Mouse (Mus musculus) testis, adult 2 months (tissue): ENCODE measurements around the gene Cga. TPM values are rescaled to one million over a fixed set of nuclear protein-coding genes. Genes with fewer than 3 reads are reported as not detected.

Experiments
- H3K27ac ChIP-seq: fragments of 200-500 bp; 2 replicates; pipeline ENCODE4 v1.5.1; 2012; ENCODE audit warnings: low read depth, low read length; ENCODE audit not compliant: control insufficient read depth, insufficient read depth
- H3K27me3 ChIP-seq: fragments of 200-500 bp; 2 replicates; pipeline ENCODE4 v1.6.1; 2012; ENCODE audit warnings: mild to moderate bottlenecking, low read length, moderate library complexity; ENCODE audit not compliant: control insufficient read depth, insufficient read depth
- H3K36me3 ChIP-seq: fragments of 200-500 bp; 2 replicates; pipeline ENCODE4 v1.6.1; 2012; ENCODE audit warnings: mild to moderate bottlenecking, low read length; ENCODE audit not compliant: control insufficient read depth, insufficient read depth
- H3K4me1 ChIP-seq: fragments of 200-500 bp; 2 replicates; pipeline ENCODE4 v1.6.1; 2012; ENCODE audit warnings: low read length; ENCODE audit not compliant: control insufficient read depth, insufficient read depth
- H3K4me3 ChIP-seq: fragments of 200-500 bp; 2 replicates; pipeline ENCODE4 v1.5.1; 2012; ENCODE audit warnings: low read depth, mild to moderate bottlenecking, low read length, moderate library complexity, mixed read lengths; ENCODE audit not compliant: control insufficient read depth
- CTCF ChIP-seq: fragments of 200-500 bp; IDR thresholded peaks from 2 replicates; pipeline ENCODE4 v1.5.1; 2012; ENCODE audit warnings: low read depth, mild to moderate bottlenecking, inconsistent platforms, low read length, moderate library complexity; ENCODE audit not compliant: control insufficient read depth, insufficient read depth, insufficient replicate concordance
- POLR2A ChIP-seq: fragments of 200-500 bp; IDR thresholded peaks from 2 replicates; pipeline ENCODE4 v1.6.1; 2012; ENCODE audit warnings: low read depth, mild to moderate bottlenecking, inconsistent platforms, low read length, moderate library complexity; ENCODE audit not compliant: control insufficient read depth
- polyA plus RNA-seq: library from polyadenylated mRNA; depleted of rRNA; stranded (reverse); fragments of >200 nt; gene quantifications from 2 replicates; pipeline ENCODE4 v1.2.3, GENCODE M21; 2012; rRNA removed

The Cga gene
- polyA plus RNA-seq, 1 experiment = not detected

GRCm38 (mm10) chr4:34947181-34947580 is 53.6 kb downstream of the Cga start:
- Histone ChIP-seq H3K36me3 (no peaks in the 10 kb centered on the region), H3K27ac (no peak overlapping the region), H3K4me1 (no peaks in the 10 kb centered on the region), H3K4me3 (no peak overlapping the region), H3K27me3 (no peaks in the 10 kb centered on the region)
- TF ChIP-seq CTCF = no peak
- no peak for TF ChIP-seq POLR2A

- Histone ChIP-seq H3K27ac (peak overlapping the region; percentile 51), H3K27me3 (no peaks in the 10 kb centered on the region), H3K36me3 (no peaks in the 10 kb centered on the region), H3K4me1 (peaks cover 7% of the 10 kb centered on the region; the same call in 1 of the 2 replicates), H3K4me3 (peak overlapping the region; percentile 83)
- TF ChIP-seq CTCF (no peak), POLR2A (peak; percentile 52; the same call in 1 of the 2 replicates)
These were observed 60.1 kb downstream of the Cga start for GRCm38 (mm10) chr4:34953716-34954115.

Other genes starting within 250 kb of the Cga start
- 3.1 and 4.5 TPM in 2 replicates for gene Slc35a1, start 206.3 kb upstream of the Cga start, polyA plus RNA-seq
- gene Cfap206, start 163.6 kb upstream of the Cga start, polyA plus RNA-seq = 456 and 463 TPM in 2 replicates
- gene Gm136, start 137.5 kb upstream of the Cga start, polyA plus RNA-seq = 14.8 and 18.3 TPM in 2 replicates
- gene Smim8, start 115.4 kb upstream of the Cga start, polyA plus RNA-seq = 45.9 and 51.0 TPM in 2 replicates
- 1.1 and 1.3 TPM in 2 replicates for gene Zfp292, start 10.8 kb upstream of the Cga start, polyA plus RNA-seq